Mouse (Mus musculus) erythroblast, embryonic 14.5 days (primary cell): ENCODE measurements around the gene Ern1. TPM values are rescaled to one million over a fixed set of nuclear protein-coding genes. Genes with fewer than 3 reads are reported as not detected.

Source experiments
- H3K27me3 ChIP-seq: 2 replicates; pipeline ENCODE4 v1.6.1; 2012; ENCODE audit warnings: inconsistent platforms; ENCODE audit not compliant: control insufficient read depth
- H3K36me3 ChIP-seq: 2 replicates; pipeline ENCODE4 v1.6.1; 2012; ENCODE audit warnings: mild to moderate bottlenecking, inconsistent platforms; ENCODE audit not compliant: control insufficient read depth
- H3K4me1 ChIP-seq: 2 replicates; pipeline ENCODE4 v1.6.1; 2012; ENCODE audit warnings: inconsistent platforms; ENCODE audit not compliant: control insufficient read depth
- H3K4me3 ChIP-seq: replicated peaks from 2 replicates; pipeline ENCODE3; 2012; ENCODE audit warnings: moderate library complexity, mild to moderate bottlenecking, inconsistent platforms
- H3K9me3 ChIP-seq: 2 replicates; pipeline ENCODE4 v1.6.1; 2012; ENCODE audit warnings: low read length, inconsistent platforms, mixed read lengths; ENCODE audit not compliant: control insufficient read depth
- GATA1 ChIP-seq: IDR thresholded peaks from 2 replicates; pipeline ENCODE4 v1.6.1; 2012; ENCODE audit warnings: low read length, inconsistent platforms, mixed read lengths
- TAL1 ChIP-seq: IDR thresholded peaks from 3 replicates; pipeline ENCODE4 v1.6.1; 2012; ENCODE audit warnings: low read length, inconsistent platforms, mixed read lengths
- polyA plus RNA-seq: library from polyadenylated mRNA; stranded (reverse); fragments of >175 nt; gene quantifications from 2 replicates; pipeline ENCODE4 v1.2.3, GENCODE M21; 2012

The Ern1 gene
- 0.14 and 0.27 TPM in 2 replicates for polyA plus RNA-seq

DNA sequence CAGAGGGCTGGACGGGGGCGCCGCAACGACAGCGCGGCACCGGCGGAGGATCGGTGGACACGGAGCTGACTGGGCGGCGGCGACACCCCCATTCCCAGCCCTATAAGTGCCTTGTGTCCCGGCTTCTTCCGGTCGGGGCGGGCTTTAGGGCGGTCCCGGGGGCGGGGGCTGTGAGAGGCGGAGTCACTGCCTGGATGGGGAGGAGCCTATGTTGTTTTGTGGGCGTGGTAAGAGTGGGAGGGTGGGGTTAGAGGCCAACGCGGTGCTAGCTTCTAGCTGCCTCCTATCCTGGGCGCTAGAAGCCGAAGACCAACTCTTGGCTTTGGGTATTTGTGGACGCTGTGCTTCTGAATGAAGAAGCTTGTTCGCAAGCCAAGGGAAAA, at the start of gene Ern1:
Gene Ern1 (minus strand): TSS at position 120 of the 383 bp plus-strand sequence.
- no peak for TF ChIP-seq TAL1
- TF ChIP-seq GATA1: no peak
- no peaks in the 10 kb centered on the region for H3K27me3 ChIP-seq
- H3K9me3 ChIP-seq: no peaks in the 10 kb centered on the region
- H3K4me1 ChIP-seq: peaks cover 29% of the 10 kb centered on the region
- no peaks in the 10 kb centered on the region for H3K36me3 ChIP-seq
- H3K4me3 ChIP-seq: peak within 1 kb of the TSS; percentile 94

DNA sequence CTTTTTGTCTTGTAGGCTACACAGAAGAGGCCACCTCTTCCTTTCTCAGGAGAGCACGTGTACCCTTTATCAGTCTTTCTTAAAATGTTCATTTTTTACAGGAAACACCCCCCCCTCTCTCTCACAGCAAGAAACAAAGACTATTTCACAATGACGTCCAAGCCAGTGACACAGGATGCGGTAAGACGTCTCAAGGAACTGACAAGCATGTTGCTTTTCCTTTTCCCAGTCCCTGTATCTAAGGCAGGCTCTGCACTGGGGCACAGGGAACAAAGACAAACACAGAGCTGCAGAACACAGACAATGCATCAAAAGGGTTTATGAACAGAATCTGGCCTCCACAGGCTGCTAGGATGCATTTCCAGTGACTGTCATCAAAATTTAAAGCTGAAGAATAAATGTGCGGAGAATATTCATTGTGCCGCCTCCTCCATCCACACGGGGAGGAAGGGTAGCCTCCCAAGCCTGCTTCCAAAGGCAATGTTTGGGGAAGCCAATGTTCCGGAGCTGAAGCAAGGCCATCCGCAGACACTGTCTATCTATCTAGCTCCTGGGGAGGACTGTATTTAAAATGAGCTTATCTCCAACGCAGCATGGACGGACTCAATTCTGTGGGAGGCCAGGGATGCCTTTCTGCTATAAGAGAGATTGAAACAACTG, 48.7 kb upstream of the Ern1 start:
- peaks cover 13% of the 10 kb centered on the region for H3K4me1 ChIP-seq
- H3K4me3 ChIP-seq: no peak overlapping the region
- peaks cover 64% of the 10 kb centered on the region for H3K36me3 ChIP-seq
- no peaks in the 10 kb centered on the region for H3K27me3 ChIP-seq
- H3K9me3 ChIP-seq: no peaks in the 10 kb centered on the region
- TF ChIP-seq GATA1 (no peak), TAL1 (no peak)

DNA sequence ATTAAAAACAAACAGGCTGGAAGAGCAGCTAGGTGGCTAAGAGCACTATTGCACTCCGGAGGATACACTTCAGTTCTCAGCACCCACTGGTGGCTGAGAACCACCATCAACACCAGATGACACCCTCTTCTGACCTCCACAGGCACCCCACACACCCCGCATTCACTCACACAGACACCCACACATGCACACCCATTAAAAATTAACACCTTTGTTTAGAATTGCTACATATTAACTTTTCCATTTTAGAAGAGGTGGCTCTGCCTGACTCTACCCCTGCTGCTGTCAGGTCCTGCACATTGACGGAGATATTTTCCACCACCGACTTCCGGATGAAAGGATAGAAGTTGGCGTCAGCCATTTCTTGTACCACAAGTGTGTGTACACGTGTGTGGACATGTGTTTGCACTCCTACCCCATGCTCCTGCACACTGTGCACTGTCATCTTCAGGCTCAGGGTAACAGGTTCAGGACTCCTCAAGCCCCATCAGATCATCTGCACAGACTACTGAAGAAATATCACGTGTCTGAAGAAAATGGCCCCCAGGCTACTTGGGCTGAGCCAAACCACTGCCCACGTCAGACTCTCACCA, 48.1 kb upstream of the Ern1 start:
- TF ChIP-seq TAL1 (no peak), GATA1 (no peak)
- Histone ChIP-seq H3K36me3 (peaks cover 67% of the 10 kb centered on the region), H3K4me1 (peaks cover 14% of the 10 kb centered on the region), H3K9me3 (no peaks in the 10 kb centered on the region), H3K4me3 (no peak overlapping the region), H3K27me3 (no peaks in the 10 kb centered on the region)

DNA sequence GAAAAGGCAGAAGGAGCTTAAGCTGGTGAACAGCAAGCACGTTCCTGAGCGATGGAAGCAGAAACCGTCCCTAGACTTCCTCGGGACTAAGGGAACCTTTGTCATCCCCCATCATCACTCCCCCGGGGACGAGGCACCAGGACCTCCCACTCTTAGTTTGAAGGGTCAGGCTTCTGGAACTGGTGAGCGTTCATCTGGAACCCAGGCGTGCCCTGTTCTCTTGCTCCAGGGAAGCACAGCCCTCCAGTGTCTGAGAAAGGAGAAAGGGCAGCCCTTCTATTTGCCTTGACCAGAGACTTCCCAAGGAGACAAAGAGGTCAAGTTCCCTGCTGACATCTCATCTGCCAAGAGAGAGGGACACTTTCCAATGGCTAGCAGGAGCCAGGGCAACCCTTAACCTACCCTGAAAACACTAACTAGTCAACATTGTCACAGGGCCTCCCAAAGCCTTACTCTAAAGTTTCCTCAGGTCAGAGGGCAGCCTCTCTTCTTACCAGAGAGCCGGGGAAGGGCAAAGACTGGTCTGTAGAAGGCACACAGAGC, 44.7 kb upstream of the Ern1 start:
- no peak overlapping the region for H3K4me3 ChIP-seq
- no peaks in the 10 kb centered on the region for H3K9me3 ChIP-seq
- H3K36me3 ChIP-seq: peaks cover 74% of the 10 kb centered on the region
- TF ChIP-seq GATA1 (no peak), TAL1 (no peak)
- H3K27me3 ChIP-seq: no peaks in the 10 kb centered on the region
- H3K4me1 ChIP-seq: peaks cover 14% of the 10 kb centered on the region

DNA sequence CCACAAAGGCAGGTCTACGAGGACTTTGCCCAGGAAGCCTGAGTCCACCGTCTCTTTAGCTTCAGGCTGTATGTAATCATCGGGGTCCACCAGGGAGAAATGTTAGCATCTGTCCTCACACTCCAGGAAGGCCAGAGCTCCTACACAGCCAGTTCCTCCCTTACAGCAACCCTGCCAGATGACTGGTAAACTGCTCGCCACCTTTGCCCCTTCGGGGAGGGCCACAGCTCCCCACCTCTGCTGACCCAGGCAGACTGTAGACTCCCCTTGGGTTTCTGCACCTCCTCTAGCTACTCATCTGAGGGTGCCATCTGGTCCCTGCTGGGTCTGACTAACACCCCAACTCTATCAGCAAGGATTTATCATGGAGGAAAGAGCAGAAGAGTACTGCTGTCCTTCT, 42.1 kb upstream of the Ern1 start:
- H3K9me3 ChIP-seq: no peaks in the 10 kb centered on the region
- peaks cover 5% of the 10 kb centered on the region; the same call in 1 of the 2 replicates for H3K4me1 ChIP-seq
- no peak for TF ChIP-seq TAL1
- TF ChIP-seq GATA1: no peak
- peaks cover 75% of the 10 kb centered on the region for H3K36me3 ChIP-seq
- H3K27me3 ChIP-seq: no peaks in the 10 kb centered on the region
- no peak overlapping the region for H3K4me3 ChIP-seq

DNA sequence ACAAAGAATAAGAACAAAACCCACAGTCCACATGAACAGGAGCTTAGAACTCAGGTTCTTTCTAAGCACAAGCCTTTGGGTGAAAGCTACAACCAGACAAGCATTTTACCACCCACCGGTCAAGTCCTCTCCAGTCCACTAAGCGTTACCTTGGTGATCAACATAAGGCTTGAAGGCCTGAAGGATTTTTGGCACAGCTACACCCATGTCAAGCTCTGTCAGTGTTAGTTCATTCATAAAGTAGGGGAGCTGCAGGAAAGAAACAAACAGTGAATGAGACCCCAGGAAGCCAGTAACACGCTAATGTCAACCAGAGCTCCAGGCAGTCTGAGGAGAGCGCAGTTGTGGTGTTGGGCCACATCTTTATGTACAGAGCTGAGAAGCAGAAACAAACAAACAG, 41.5 kb upstream of the Ern1 start:
- H3K4me1 ChIP-seq: peaks cover 5% of the 10 kb centered on the region; the same call in 1 of the 2 replicates
- no peaks in the 10 kb centered on the region for H3K27me3 ChIP-seq
- no peaks in the 10 kb centered on the region for H3K9me3 ChIP-seq
- TF ChIP-seq TAL1 (no peak), GATA1 (no peak)
- no peak overlapping the region for H3K4me3 ChIP-seq
- H3K36me3 ChIP-seq: peaks cover 73% of the 10 kb centered on the region

DNA sequence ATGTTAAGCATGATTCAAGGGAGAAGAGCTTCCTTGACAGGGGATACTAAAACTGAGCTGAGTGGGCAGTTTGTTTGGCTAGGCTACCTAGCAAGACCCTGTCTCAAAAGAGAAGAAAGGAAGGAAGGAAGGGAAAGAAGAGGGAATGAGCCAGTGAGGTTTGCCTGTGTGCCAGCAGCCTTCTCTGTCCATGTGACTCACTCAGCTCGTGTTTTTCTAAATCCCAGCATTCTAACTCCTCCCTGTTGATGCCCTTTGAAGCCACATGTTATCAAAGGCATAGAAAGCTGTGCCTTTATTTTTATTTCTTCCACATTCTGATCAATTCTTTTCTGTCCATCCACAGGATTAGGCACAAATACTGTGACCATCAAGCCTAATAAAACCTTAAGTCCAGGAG, 40.3 kb upstream of the Ern1 start:
- peaks cover 6% of the 10 kb centered on the region for H3K4me1 ChIP-seq
- no peak overlapping the region for H3K4me3 ChIP-seq
- no peak for TF ChIP-seq TAL1
- TF ChIP-seq GATA1: no peak
- H3K9me3 ChIP-seq: no peaks in the 10 kb centered on the region
- no peaks in the 10 kb centered on the region for H3K27me3 ChIP-seq
- H3K36me3 ChIP-seq: peaks cover 71% of the 10 kb centered on the region

DNA sequence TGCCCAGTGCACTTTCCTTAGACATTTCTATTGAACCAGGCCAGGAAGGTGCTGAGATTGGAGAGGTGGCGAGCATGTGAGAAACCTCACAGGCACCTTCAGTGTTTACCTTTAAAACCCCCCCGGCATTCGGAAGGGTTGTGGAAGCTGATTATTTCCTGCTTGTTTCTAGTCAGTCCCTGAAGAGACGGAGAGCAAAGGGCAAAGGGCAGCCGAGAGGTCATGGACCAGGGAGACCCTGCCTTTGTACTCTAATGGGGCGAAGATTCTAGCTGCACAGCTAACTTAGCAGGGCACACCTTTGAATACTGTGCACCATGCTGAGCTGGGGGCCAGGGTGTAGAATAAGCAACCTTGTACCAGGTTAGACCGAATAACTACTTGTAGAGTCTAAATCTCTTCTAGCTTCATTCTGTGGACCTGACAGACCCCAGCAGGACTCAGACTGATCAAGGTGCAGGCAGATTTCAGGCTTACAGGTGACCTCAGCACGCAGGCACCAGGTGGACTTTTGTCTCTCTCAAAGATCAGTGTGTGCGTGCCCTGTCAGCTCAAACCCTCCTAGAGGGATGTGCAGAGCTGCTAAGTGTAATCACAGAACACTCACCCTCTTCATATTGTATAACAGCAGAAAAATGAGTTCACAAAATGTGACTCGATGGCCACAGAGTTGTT, 39.6 kb upstream of the Ern1 start:
- Histone ChIP-seq H3K4me3 (no peak overlapping the region), H3K36me3 (peaks cover 69% of the 10 kb centered on the region), H3K4me1 (peaks cover 8% of the 10 kb centered on the region), H3K9me3 (no peaks in the 10 kb centered on the region), H3K27me3 (no peaks in the 10 kb centered on the region)
- no peak for TF ChIP-seq TAL1
- TF ChIP-seq GATA1: no peak

DNA sequence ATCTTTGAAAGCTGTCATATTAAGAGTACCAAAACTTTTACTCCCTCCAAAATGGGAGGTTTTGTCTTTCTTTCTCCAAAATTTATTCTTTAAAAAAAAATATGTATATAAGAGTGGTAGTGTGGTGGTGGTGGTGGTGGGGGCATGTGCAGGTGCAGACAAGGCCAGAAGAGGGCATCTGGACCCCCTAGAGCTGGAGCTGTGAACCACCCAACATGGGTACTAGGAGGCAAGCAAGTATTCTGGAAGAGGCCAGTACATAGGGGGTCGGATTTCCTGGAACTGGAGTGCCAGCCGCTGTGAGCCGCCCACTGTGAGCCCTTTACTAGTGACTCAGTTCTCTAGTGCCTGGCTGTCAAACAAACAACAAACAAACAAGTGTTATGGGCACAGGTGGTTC, 34.9 kb upstream of the Ern1 start:
- TF ChIP-seq TAL1 (no peak), GATA1 (no peak)
- H3K36me3 ChIP-seq: peaks cover 44% of the 10 kb centered on the region

More for the DNA sequence above, 34.9 kb upstream of the Ern1 start:
- peaks cover 3% of the 10 kb centered on the region; the same call in 1 of the 2 replicates for H3K4me1 ChIP-seq
- H3K4me3 ChIP-seq: no peak overlapping the region
- H3K27me3 ChIP-seq: no peaks in the 10 kb centered on the region
- no peaks in the 10 kb centered on the region for H3K9me3 ChIP-seq
